Mouse (Mus musculus) forebrain, postnatal 0 days (tissue): ENCODE results near the gene Sos1. TPM values are rescaled to one million over a fixed set of nuclear protein-coding genes. Genes with fewer than 3 reads are reported as not detected.
"Not testable (repeated sequence)": the region's sequence is repeated elsewhere in the genome, so short reads cannot be mapped to it uniquely, and the experiment has no call there.

Experiments used
- ATAC-seq: fragments of 200-750 bp; cut with Nextera tagmentation; 2 replicates; pipeline ENCODE4 v1.8.0; 2017; ENCODE audit warnings: mild to moderate bottlenecking, moderate library complexity
- DNase-seq: peaks from one replicate; pipeline ENCODE4 v3.0.0-alpha.2; 2015
- H3K27ac ChIP-seq: fragments of 300-500 bp; sonication (generic); 2 replicates; pipeline ENCODE4 v1.5.1; 2014; ENCODE audit warnings: low read depth, mild to moderate bottlenecking, antibody characterized with exemption, low read length, moderate library complexity, mixed read lengths
- H3K27me3 ChIP-seq: fragments of 300-500 bp; sonication (generic); 2 replicates; pipeline ENCODE4 v1.6.1; 2014; ENCODE audit warnings: mild to moderate bottlenecking, low read length, mixed read lengths; ENCODE audit not compliant: insufficient read depth
- H3K36me3 ChIP-seq: fragments of 300-500 bp; sonication (generic); 2 replicates; pipeline ENCODE4 v1.6.1; 2014; ENCODE audit warnings: mild to moderate bottlenecking, moderate library complexity; ENCODE audit not compliant: insufficient read depth
- H3K4me1 ChIP-seq: fragments of 300-500 bp; sonication (generic); 2 replicates; pipeline ENCODE4 v1.6.1; 2014; ENCODE audit warnings: antibody characterized with exemption; ENCODE audit not compliant: insufficient read depth
- H3K4me2 ChIP-seq: fragments of 300-500 bp; sonication (generic); 2 replicates; pipeline ENCODE4 v1.6.1; 2014; ENCODE audit warnings: low read depth, mild to moderate bottlenecking, moderate library complexity
- H3K4me3 ChIP-seq: fragments of 300-500 bp; sonication (generic); 2 replicates; pipeline ENCODE4 v1.5.1; 2014; ENCODE audit warnings: low read depth, low read length, mixed read lengths
- H3K9ac ChIP-seq: fragments of 300-500 bp; sonication (generic); 2 replicates; pipeline ENCODE4 v1.6.1; 2014; ENCODE audit warnings: mild to moderate bottlenecking
- H3K9me3 ChIP-seq: fragments of 300-500 bp; sonication (generic); 2 replicates; pipeline ENCODE4 v1.6.1; 2016; ENCODE audit warnings: low read length
- CTCF ChIP-seq: sonication (generic); IDR thresholded peaks from 2 replicates; pipeline ENCODE4 v1.5.1; 2016; ENCODE audit warnings: antibody characterized with exemption, control low read depth, low read depth
- WGBS: fragments of 180-500 bp; shearing (Covaris S2); extraction: QIAGEN DNeasy Blood & Tissue Kit; methylation state at CpG from one replicate; pipeline ENCODE4 v1.1.7; 2014; 5-methylcytosine and 5-hydroxymethylcytosine counted together
- polyA plus RNA-seq: library from polyadenylated mRNA; unstranded; fragments of >200 nt; fragmentation: Nextera tagmentation; extraction: Ambion mirVana; gene quantifications from 2 replicates; pipeline ENCODE4 v1.2.1, GENCODE M21; 2015
- total RNA-seq: library from RNA; depleted of rRNA; stranded (reverse); fragments of >200 nt; gene quantifications from 2 replicates; pipeline ENCODE4 v1.2.3, GENCODE M21; 2014

Gene Sos1
- total and polyA plus RNA-seq, 2 experiments from 2014 or later: 5.2 to 29.3 TPM

GRCm38 (mm10) chr17:80390024-80390423 lies 90.2 kb downstream of the Sos1 start:
- no peaks in the 10 kb centered on the region for H3K4me1 ChIP-seq
- no peak overlapping the region for H3K4me3 ChIP-seq
- 71% methylated on average over 10 of the region's 10 CpGs for WGBS
- no peaks in the 10 kb centered on the region for H3K27me3 ChIP-seq
- no peaks in the 10 kb centered on the region for H3K36me3 ChIP-seq
- DNase-seq (no peak), ATAC-seq (no peak)
- H3K9me3 ChIP-seq: no peaks in the 10 kb centered on the region
- H3K9ac ChIP-seq: no peak overlapping the region
- TF ChIP-seq CTCF: no peak
- H3K4me2 ChIP-seq: no peak overlapping the region
- no peak overlapping the region for H3K27ac ChIP-seq

DNA sequence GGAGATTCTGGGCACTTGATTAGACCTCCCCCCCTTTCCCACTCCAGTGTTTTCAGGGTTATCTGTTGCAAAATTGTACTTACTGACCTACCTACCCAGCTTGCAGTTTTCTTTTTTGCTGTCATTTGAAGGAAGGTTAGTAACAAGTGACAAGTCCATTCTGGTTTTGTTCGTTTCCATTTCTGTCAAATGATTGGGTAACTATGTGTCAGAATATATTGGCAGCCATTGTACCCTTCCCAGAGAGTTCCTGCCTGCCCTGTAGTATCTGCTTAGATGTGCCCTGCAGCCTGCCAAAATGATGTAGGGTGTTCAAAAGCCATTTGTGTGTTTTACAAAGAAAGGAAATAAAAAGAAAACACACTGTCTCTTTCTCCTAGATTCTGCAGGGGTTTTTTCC lies 94.6 kb downstream of the Sos1 start:
- no peak for ATAC-seq
- no peak overlapping the region for H3K9ac ChIP-seq
- TF ChIP-seq CTCF: no peak
- H3K27ac ChIP-seq: no peak overlapping the region
- no peaks in the 10 kb centered on the region for H3K27me3 ChIP-seq
- no peak overlapping the region for H3K4me3 ChIP-seq
- no peak for DNase-seq
- no peaks in the 10 kb centered on the region for H3K4me1 ChIP-seq
- no peaks in the 10 kb centered on the region for H3K36me3 ChIP-seq
- no peaks in the 10 kb centered on the region for H3K9me3 ChIP-seq
- H3K4me2 ChIP-seq: no peak overlapping the region
- WGBS: 60% methylated on average over 1 of the region's 1 CpGs

DNA sequence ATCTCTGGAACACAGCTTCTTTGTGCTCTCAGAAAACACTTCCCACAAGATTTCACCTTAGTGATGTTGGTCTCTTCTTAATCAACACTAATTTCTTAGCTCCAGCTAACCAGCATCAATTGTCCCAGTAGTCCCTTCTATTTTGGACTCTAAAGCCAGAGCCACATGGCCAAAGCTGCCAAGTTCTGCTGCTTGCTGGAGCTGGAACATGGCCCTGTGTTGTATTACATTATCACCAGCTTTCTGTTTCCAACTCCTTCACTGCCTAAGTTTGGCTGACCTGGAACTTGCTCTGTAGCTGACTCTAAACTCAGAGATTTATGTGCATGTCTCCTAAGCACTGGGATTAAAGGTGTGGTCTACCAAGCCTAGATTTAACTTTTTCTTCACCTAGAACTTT lies 101.9 kb downstream of the Sos1 start:
- not testable (repeated sequence) for H3K27me3 ChIP-seq, H3K27ac ChIP-seq, H3K4me1 ChIP-seq, H3K9ac ChIP-seq, ATAC-seq, DNase-seq, H3K36me3 ChIP-seq, H3K4me3 ChIP-seq, H3K9me3 ChIP-seq, H3K4me2 ChIP-seq

DNA sequence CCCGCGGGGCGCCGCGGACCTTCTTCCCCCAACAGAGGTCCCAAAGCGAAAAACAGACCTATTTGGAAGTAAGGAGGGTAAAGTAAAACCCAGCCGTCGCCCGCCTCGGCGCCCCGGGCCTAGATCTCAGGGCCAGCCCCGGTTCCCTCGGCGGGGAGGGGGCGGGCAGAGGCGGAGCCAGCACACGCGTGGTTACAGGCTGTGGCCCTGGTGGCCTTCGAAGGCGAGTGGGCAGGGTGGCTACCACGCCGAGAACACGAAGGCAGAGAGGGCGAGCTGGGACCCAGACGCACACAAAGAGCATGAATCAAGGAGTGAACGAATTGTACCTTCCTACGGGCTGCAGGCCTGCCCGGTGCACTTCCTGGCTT lies 106.5 kb downstream of the Sos1 start:
- TF ChIP-seq CTCF: no peak
- Histone ChIP-seq H3K27me3 (no peaks in the 10 kb centered on the region), H3K4me1 (peaks cover 4% of the 10 kb centered on the region; the same call in 1 of the 2 replicates), H3K9ac (peak overlapping the region; percentile 73), H3K4me3 (peak overlapping the region; percentile 53), H3K9me3 (no peaks in the 10 kb centered on the region), H3K4me2 (peak overlapping the region; percentile 74), H3K36me3 (no peaks in the 10 kb centered on the region), H3K27ac (peak overlapping the region; percentile 86)
- DNase-seq (no peak), ATAC-seq (peak; percentile 80)
- WGBS: 16% methylated on average over 29 of the region's 29 CpGs

DNA sequence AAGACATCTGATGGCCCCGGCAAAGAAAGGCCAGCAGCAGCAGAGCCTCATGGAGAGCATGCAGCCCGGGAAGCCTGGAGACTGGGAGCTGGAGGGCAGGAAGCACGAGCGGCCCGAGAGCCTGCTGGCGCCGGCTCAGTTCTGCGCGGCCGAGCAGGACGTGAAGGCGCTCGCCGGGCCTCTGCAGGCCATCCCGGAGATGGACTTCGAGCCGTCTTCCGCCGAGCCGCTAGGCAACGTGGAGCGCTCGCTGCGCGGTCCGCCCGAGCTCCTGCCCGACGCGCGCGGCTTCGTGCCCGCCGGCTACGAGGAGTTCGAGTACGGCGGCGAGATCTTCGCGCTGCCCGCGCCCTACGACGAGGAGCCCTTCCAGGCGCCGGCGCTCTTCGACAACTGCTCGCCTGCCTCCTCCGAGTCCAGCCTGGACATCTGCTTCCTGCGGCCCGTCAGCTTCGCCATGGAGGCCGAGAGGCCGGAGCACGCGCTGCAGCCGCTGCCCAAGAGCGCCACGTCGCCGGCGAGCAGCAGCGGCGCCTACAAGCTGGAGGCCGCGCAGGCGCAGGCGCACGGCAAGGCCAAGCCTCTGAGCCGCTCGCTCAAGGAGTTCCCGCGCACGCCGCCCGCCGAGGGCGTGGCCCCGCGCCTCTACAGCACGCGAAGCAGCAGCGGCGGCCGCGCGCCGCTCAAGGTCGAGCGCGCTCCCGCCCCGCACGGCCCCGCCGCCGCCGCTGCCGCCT lies 107.1 kb downstream of the Sos1 start, which contains the start of gene Gm10190:
Gene Gm10190 (minus strand): TSS at position 553 of the 737 bp plus-strand sequence.
- Histone ChIP-seq H3K4me3 (peak within 1 kb of the TSS; percentile 53), H3K4me2 (peak within 1 kb of the TSS; percentile 74), H3K36me3 (no peaks in the 10 kb centered on the region), H3K4me1 (peaks cover 4% of the 10 kb centered on the region; the same call in 1 of the 2 replicates), H3K27ac (peak within 1 kb of the TSS; percentile 86), H3K27me3 (no peaks in the 10 kb centered on the region), H3K9me3 (no peaks in the 10 kb centered on the region), H3K9ac (peak within 1 kb of the TSS; percentile 73)
- DNase-seq: peak; percentile 96
- ATAC-seq: peak; percentile 100
- peak; percentile 13; the same call in 1 of the 2 replicates for TF ChIP-seq CTCF
- 5% methylated on average over 98 of the region's 102 CpGs for WGBS

GRCm38 (mm10) chr17:80368606-80369005 lies 111.6 kb downstream of the Sos1 start:
- Histone ChIP-seq H3K4me2 (no peak overlapping the region), H3K4me3 (no peak overlapping the region), H3K27ac (no peak overlapping the region), H3K36me3 (no peaks in the 10 kb centered on the region), H3K9ac (no peak overlapping the region), H3K4me1 (no peaks in the 10 kb centered on the region; the same call in 1 of the 2 replicates), H3K9me3 (no peaks in the 10 kb centered on the region), H3K27me3 (no peaks in the 10 kb centered on the region)
- DNase-seq: no peak
- WGBS: 76% methylated on average over 9 of the region's 9 CpGs
- no peak for ATAC-seq
- no peak for TF ChIP-seq CTCF

- Histone ChIP-seq H3K9ac (no peak overlapping the region), H3K27ac (no peak overlapping the region), H3K4me2 (no peak overlapping the region), H3K9me3 (no peaks in the 10 kb centered on the region), H3K27me3 (no peaks in the 10 kb centered on the region), H3K36me3 (no peaks in the 10 kb centered on the region), H3K4me3 (no peak overlapping the region), H3K4me1 (no peaks in the 10 kb centered on the region)
- no peak for TF ChIP-seq CTCF
- no peak for ATAC-seq
- 93% methylated on average over 5 of the region's 5 CpGs for WGBS
- DNase-seq: no peak
Measured at GRCm38 (mm10) chr17:80367276-80367675, 113.0 kb downstream of the Sos1 start.
